Mouse (Mus musculus): ENCODE measurements around the gene Nrp2. TPM values are rescaled to one million over a fixed set of nuclear protein-coding genes. Genes with fewer than 3 reads are reported as not detected.

Gene Nrp2
- polyA plus RNA-seq, 1 experiment from 2014 or later = 26.0 TPM

- H3K27ac ChIP-seq (replicated peaks) = no peak overlapping the region
- H3K4me1 ChIP-seq = no peaks in the 10 kb centered on the region
- no peaks in the 10 kb centered on the region for H3K9me3 ChIP-seq
- H3K9ac ChIP-seq (replicated peaks) = no peak overlapping the region
- H3K36me3 ChIP-seq = no peaks in the 10 kb centered on the region
- H3K4me2 ChIP-seq (replicated peaks) = no peak overlapping the region
- no peak overlapping the region for H3K4me3 ChIP-seq
- ATAC-seq (ENCODE audit: low FRiP score, low read depth) = no peak
- WGBS = 40% methylated on average over 4 of the region's 4 CpGs
- H3K27me3 ChIP-seq = peaks cover 44% of the 10 kb centered on the region
Measured at GRCm38 (mm10) chr1:62766766-62767165, 63.7 kb downstream of the Nrp2 start.

- 85% methylated on average over 9 of the region's 9 CpGs for WGBS
- ATAC-seq (ENCODE audit: low FRiP score, low read depth) = no peak
- no peaks in the 10 kb centered on the region for H3K4me1 ChIP-seq
- no peak overlapping the region for H3K4me2 ChIP-seq (replicated peaks)
- no peak overlapping the region for H3K9ac ChIP-seq (replicated peaks)
- no peaks in the 10 kb centered on the region for H3K36me3 ChIP-seq
- no peaks in the 10 kb centered on the region for H3K9me3 ChIP-seq
- H3K4me3 ChIP-seq = no peak overlapping the region
- no peak overlapping the region for H3K27ac ChIP-seq (replicated peaks)
- peaks cover 39% of the 10 kb centered on the region for H3K27me3 ChIP-seq
Measured at GRCm38 (mm10) chr1:62767611-62768010, 64.5 kb downstream of the Nrp2 start.

- no peak overlapping the region for H3K9ac ChIP-seq (replicated peaks)
- 81% methylated on average over 4 of the region's 4 CpGs for WGBS
- no peak overlapping the region for H3K4me2 ChIP-seq (replicated peaks)
- no peak overlapping the region for H3K4me3 ChIP-seq
- H3K27me3 ChIP-seq = peaks cover 20% of the 10 kb centered on the region
- H3K9me3 ChIP-seq = no peaks in the 10 kb centered on the region
- no peaks in the 10 kb centered on the region for H3K36me3 ChIP-seq
- peaks cover 6% of the 10 kb centered on the region; the same call in 1 of the 2 replicates for H3K4me1 ChIP-seq
- H3K27ac ChIP-seq (replicated peaks) = no peak overlapping the region
- ATAC-seq (ENCODE audit: low FRiP score, low read depth) = no peak
Measured at GRCm38 (mm10) chr1:62770576-62770975, 67.5 kb downstream of the Nrp2 start.

GRCm38 (mm10) chr1:62772391-62772790 is 69.3 kb downstream of the Nrp2 start:
- ATAC-seq (ENCODE audit: low FRiP score, low read depth) = no peak
- Histone ChIP-seq H3K9ac (replicated peaks) (no peak overlapping the region), H3K4me1 (peaks cover 8% of the 10 kb centered on the region)

GRCm38 (mm10) chr1:62773105-62773920 is 70.2 kb downstream of the Nrp2 start:
- Histone ChIP-seq H3K27me3 (peaks cover 28% of the 10 kb centered on the region), H3K27ac (replicated peaks) (no peak overlapping the region), H3K4me1 (peaks cover 14% of the 10 kb centered on the region), H3K4me3 (no peak overlapping the region), H3K9ac (replicated peaks) (no peak overlapping the region), H3K36me3 (no peaks in the 10 kb centered on the region), H3K9me3 (no peaks in the 10 kb centered on the region), H3K4me2 (replicated peaks) (no peak overlapping the region)
- WGBS = 82% methylated on average over 10 of the region's 10 CpGs
- no peak for ATAC-seq (ENCODE audit: low FRiP score, low read depth)

More at GRCm38 (mm10) chr1:62772391-62772790, 69.3 kb downstream of the Nrp2 start:
- Histone ChIP-seq H3K4me3 (no peak overlapping the region), H3K27ac (replicated peaks) (no peak overlapping the region), H3K9me3 (no peaks in the 10 kb centered on the region), H3K36me3 (no peaks in the 10 kb centered on the region), H3K4me2 (replicated peaks) (no peak overlapping the region), H3K27me3 (peaks cover 20% of the 10 kb centered on the region)
- 86% methylated on average over 4 of the region's 4 CpGs for WGBS

GRCm38 (mm10) chr1:62773921-62774191 is 70.8 kb downstream of the Nrp2 start:
- H3K9ac ChIP-seq (replicated peaks) = no peak overlapping the region
- H3K4me2 ChIP-seq (replicated peaks) = no peak overlapping the region
- no peak overlapping the region for H3K4me3 ChIP-seq
- H3K27ac ChIP-seq (replicated peaks) = no peak overlapping the region
- H3K4me1 ChIP-seq = peaks cover 14% of the 10 kb centered on the region
- peaks cover 29% of the 10 kb centered on the region for H3K27me3 ChIP-seq
- 66% methylated on average over 3 of the region's 3 CpGs for WGBS
- H3K36me3 ChIP-seq = no peaks in the 10 kb centered on the region
- no peaks in the 10 kb centered on the region for H3K9me3 ChIP-seq
- no peak for ATAC-seq (ENCODE audit: low FRiP score, low read depth)

GRCm38 (mm10) chr1:62774288-62775218 is 71.5 kb downstream of the Nrp2 start:
- Histone ChIP-seq H3K27ac (replicated peaks) (no peak overlapping the region), H3K4me1 (peaks cover 15% of the 10 kb centered on the region), H3K4me2 (replicated peaks) (no peak overlapping the region), H3K27me3 (peaks cover 30% of the 10 kb centered on the region), H3K36me3 (no peaks in the 10 kb centered on the region), H3K4me3 (no peak overlapping the region), H3K9ac (replicated peaks) (no peak overlapping the region), H3K9me3 (no peaks in the 10 kb centered on the region)
- ATAC-seq (ENCODE audit: low FRiP score, low read depth) = no peak
- 62% methylated on average over 11 of the region's 11 CpGs for WGBS

- Histone ChIP-seq H3K9ac (replicated peaks) (no peak overlapping the region), H3K27me3 (peaks cover 45% of the 10 kb centered on the region), H3K27ac (replicated peaks) (no peak overlapping the region), H3K9me3 (no peaks in the 10 kb centered on the region), H3K4me3 (no peak overlapping the region), H3K4me2 (replicated peaks) (no peak overlapping the region), H3K36me3 (no peaks in the 10 kb centered on the region), H3K4me1 (peaks cover 26% of the 10 kb centered on the region)
- ATAC-seq (ENCODE audit: low FRiP score, low read depth) = no peak
- 66% methylated on average over 17 of the region's 17 CpGs for WGBS
Measured at GRCm38 (mm10) chr1:62777320-62778235, 74.5 kb downstream of the Nrp2 start.

- H3K4me1 ChIP-seq = peaks cover 34% of the 10 kb centered on the region
- peaks cover 45% of the 10 kb centered on the region for H3K27me3 ChIP-seq
- H3K9ac ChIP-seq (replicated peaks) = no peak overlapping the region
- no peak overlapping the region for H3K4me3 ChIP-seq
- no peak for ATAC-seq (ENCODE audit: low FRiP score, low read depth)
- no peak overlapping the region for H3K4me2 ChIP-seq (replicated peaks)
- no peaks in the 10 kb centered on the region for H3K36me3 ChIP-seq
- 93% methylated on average over 4 of the region's 4 CpGs for WGBS
- no peak overlapping the region for H3K27ac ChIP-seq (replicated peaks)
- H3K9me3 ChIP-seq = no peaks in the 10 kb centered on the region
Measured at GRCm38 (mm10) chr1:62778910-62779309, 75.8 kb downstream of the Nrp2 start.

- Histone ChIP-seq H3K9me3 (no peaks in the 10 kb centered on the region), H3K27ac (replicated peaks) (peak overlapping the region; percentile 46; the same call in 1 of the 2 replicates), H3K4me1 (peaks cover 30% of the 10 kb centered on the region; the same call in 1 of the 2 replicates), H3K9ac (replicated peaks) (no peak overlapping the region), H3K4me2 (replicated peaks) (no peak overlapping the region), H3K4me3 (no peak overlapping the region), H3K36me3 (no peaks in the 10 kb centered on the region), H3K27me3 (peaks cover 45% of the 10 kb centered on the region)
- ATAC-seq (ENCODE audit: low FRiP score, low read depth) = peak; percentile 51
- WGBS = 31% methylated on average over 15 of the region's 15 CpGs
Measured at GRCm38 (mm10) chr1:62780068-62780761, 77.1 kb downstream of the Nrp2 start.

- H3K27me3 ChIP-seq = peaks cover 42% of the 10 kb centered on the region
- H3K4me3 ChIP-seq = no peak overlapping the region
- H3K4me1 ChIP-seq = peaks cover 29% of the 10 kb centered on the region; the same call in 1 of the 2 replicates
- 98% methylated on average over 2 of the region's 2 CpGs for WGBS
- no peaks in the 10 kb centered on the region for H3K9me3 ChIP-seq
- H3K36me3 ChIP-seq = no peaks in the 10 kb centered on the region
- no peak for ATAC-seq (ENCODE audit: low FRiP score, low read depth)
- H3K9ac ChIP-seq (replicated peaks) = no peak overlapping the region
- no peak overlapping the region for H3K4me2 ChIP-seq (replicated peaks)
- H3K27ac ChIP-seq (replicated peaks) = no peak overlapping the region
Measured at GRCm38 (mm10) chr1:62782155-62782554, 79.1 kb downstream of the Nrp2 start.
